Mouse (Mus musculus): ENCODE results near the gene Lrrc4.

Lrrc4 gene

DNA sequence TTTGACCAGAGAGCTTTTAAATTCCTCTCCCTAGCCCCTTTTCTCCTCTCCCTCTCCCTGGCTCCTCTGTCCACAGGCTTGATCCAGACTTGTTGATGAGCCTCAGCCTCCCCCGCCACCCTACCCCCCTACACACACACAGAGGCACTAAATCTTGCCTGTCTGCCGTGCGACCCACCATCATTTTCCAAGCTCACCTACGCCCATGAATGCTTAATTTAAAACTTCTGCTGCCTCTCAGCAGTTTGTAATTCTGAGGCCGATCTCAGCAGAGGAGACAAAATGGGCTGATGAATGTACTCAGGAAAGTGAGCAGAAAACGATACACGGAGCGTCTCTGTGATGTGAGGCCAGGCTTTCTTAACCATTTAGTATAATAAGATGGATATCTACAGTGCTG is 23.1 kb upstream of the Lrrc4 start:
- DNase-seq (ENCODE audit: low spot score in 2 of 2): no peak

DNA sequence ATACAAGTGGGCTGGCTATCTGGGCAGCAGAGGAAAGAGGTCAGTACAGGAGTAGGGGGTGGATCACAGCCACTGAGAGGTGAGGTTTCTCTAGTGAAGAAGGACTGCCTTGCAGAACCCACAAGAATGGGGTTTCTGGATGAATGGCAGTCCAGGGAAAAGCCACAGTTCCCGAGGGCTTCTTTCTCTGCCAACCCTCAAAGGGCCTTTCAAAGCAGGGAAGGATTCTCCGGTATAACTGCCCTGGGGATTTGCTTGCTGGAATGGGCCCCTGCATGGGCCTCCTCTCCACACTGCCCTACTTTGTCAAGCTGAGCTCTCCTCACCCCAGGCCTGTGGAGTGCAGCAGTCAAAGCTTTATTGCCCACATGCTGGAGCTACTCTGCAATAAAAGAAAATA is 22.1 kb upstream of the Lrrc4 start:
- DNase-seq (ENCODE audit: low spot score in 2 of 2): no peak

GRCm38 (mm10) chr6:28853164-28853563 is 21.6 kb upstream of the Lrrc4 start:
- no peak for DNase-seq (ENCODE audit: low spot score in 2 of 2)

- no peak for DNase-seq (ENCODE audit: low spot score in 2 of 2)
These were observed 20.8 kb upstream of the Lrrc4 start for GRCm38 (mm10) chr6:28852342-28852741.

DNA sequence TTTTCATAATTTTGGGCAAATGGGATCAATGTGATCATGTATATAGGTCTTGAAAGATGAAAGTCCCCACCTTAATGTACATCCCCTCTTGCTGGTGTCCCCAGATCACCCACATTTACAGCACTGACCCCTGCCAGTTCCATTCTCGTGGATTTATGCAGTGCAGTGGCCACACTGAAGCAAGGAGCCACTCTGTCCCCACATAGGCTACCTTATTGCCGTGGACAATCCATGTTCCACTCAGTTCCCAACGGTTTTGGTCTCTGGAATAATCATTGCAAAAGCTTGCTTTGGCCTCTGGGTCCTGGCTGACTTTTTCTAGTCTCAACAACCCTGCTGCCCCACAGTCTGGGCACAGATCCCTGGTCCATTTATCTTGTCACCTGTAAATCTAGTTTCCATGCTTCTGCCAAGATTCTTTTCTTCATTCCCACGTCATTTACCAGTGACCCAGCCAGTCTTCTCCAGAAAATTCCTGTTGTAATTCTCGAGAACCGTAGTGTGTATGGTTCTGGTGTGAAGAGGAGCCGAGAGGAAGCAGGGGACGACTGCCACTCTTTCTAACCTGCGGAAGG is 18.9 kb upstream of the Lrrc4 start:
- no peak for DNase-seq (ENCODE audit: low spot score in 2 of 2)

DNA sequence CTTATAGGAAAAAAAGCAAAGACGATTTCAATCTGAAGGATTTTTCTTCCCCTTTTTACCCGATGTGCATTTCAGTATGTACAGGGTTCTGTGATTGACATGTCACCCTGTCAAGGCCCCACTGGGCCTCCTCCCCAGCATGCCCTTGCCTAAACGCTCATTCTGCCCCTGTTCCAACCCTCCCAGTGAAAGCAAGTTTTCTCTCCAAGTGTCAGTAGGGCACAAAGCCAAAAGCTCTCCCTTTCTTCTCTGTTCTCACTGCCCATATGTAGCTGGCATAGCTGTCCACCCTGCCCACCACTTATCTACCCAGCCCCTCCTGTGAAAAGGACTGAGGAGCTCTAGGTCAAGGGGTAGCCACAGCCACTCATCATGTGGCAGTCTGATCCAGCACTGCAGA is 17.8 kb upstream of the Lrrc4 start:
- DNase-seq (ENCODE audit: low spot score in 2 of 2): no peak

DNA sequence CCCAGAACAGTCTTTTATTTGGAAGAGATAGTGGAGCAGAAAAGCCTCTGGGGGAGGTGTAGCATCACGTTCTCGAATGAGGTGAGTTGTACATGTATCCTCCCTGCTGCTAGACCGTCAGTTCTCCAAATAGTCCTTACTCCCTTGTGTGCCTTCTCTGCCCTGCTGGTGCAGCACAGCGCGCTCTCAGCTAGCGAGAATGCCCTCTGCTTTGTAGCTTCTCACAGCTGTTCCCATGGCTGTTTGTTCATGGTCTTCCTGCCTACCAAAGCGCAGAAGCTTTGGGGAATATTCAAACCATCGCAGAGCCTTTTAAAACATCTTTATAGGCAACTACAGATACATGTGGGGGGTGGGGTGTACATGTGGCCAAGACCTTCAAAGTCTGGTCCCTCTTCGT is 17.3 kb upstream of the Lrrc4 start:
- DNase-seq (ENCODE audit: low spot score in 2 of 2): no peak

DNA sequence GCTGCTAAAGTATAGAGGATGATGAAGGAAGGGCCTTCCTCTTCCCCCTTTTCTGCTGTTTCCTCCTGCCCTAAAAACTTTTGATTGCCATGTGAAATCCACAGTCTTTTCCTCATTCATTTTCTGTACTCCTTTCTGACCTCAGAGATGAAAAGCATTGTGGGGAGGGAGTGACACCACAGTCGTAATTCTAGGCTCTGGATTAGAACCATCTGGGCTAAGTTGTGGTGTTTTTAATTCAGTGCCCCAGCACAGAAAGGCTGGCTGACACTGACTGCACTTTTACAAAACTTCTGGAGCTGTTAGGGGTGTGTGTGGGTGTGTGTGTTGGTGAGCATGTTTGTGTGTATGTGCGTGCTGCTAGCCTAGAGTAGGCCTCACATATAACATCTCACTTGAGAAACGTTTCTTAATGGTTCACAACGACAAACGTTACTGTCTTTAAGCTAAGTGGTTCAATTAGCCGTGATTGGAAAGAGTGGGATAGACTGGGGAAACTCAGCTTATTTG is 16.8 kb upstream of the Lrrc4 start:
- DNase-seq (ENCODE audit: low spot score in 2 of 2): no peak

DNA sequence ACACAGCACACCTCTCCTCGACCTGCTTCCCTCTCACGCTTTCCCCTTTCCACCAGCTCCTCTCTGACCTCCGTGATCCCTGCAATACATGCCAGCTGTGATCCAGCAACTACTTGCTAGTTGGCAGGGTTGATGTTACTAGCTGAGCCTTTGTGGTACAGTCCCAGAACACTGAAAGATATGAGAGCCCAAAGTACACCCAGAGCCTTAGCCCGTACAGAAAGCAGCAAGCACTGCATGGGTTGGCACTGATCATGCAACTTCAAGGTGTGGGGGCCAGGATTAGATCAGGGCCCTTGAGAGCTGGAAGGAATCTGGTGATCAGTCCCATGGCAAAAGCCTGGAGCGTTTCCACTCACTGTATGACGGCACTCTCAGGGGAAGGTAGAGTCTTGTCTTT is 16.1 kb upstream of the Lrrc4 start:
- DNase-seq (ENCODE audit: low spot score in 2 of 2): no peak

DNA sequence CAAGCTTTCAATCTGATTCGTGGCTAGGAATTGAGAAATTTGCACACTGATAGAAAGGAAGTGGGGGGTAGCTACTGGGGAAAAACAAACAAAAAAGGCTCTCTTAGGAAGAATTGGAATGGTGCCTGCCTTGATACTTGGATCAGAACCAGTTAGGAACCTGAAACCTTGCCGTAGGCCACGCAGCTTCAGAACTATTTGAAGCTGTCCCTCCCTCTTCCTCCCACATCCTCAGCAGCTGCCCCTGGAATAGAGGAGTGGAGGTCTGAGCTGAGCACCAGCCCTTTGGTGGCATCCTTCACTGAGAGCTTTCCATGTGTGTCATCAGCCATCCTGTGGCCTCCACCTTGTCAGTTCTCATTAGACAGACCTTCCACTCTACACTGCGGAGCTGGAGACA is 14.1 kb upstream of the Lrrc4 start:
- DNase-seq (ENCODE audit: low spot score in 2 of 2): no peak

DNA sequence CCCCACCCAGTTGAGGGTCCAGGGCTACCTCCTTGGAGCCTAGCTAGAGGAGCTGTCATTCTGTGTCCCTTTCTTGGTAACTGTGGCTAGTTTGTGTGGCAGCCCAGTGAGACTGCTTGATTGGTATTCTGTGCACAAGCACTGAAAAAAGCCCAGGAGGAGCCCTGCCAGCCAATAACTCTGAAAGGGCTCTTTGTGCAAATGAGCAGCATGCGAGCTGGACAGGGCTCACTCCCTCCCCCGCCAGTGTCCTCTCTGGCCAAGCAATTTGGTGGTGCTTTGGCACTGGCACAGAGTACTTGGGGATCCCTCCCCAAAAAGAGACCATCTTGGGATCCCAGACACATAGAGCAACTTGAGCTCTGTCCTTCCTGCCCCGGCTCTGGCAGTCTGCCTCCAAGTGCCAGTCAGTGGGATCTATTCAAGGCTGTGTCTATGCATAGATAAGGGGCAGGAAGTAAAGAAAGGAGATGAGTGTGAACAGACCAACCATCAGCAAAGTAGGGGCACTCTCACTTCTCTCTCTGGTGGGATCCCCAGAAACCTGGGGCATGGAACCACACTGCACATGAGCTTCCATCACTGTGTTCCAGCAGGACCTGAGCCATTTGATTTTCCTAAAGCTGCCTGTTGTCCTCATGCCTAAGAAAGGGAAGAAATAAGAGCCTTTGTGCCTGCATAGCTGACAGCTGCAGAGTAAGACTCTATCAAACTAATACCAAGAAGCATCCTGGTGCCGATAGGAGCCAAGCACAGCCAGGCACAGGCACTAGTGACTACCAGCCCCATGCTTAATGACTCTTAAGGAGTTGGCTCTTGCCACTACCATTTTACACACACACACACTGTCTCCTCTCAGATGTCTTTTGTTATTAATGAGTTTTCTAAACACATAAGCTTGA is 11.1 kb upstream of the Lrrc4 start:
- peak in 1 of 2 experiments; percentile 44 for DNase-seq (ENCODE audit: low spot score in 2 of 2)

GRCm38 (mm10) chr6:28841569-28841968 is 10.0 kb upstream of the Lrrc4 start:
- DNase-seq (ENCODE audit: low spot score in 2 of 2): no peak

- no peak for DNase-seq (ENCODE audit: low spot score in 2 of 2)
These were observed 5.1 kb upstream of the Lrrc4 start for GRCm38 (mm10) chr6:28836600-28836999.

DNA sequence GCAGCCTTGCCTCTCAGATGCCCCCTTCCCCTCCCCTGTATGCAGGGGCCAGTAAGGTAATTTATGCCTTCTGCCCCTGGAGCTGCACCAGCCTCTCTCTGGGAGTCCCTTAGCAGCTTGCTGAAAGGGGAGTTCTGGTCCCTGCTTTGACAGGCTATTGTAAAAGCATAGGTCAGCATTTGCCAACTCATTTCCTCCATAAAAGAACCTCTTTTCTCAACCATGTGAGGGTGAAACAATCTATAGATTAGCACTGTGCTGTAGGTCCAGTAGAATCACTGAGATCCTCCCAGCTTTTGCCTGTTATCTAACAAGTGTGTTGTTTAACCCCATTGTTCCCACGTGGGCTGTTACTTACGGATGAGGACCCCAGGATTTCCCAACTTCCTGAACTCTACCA is 2.5 kb upstream of the Lrrc4 start:
- no peak for DNase-seq (ENCODE audit: low spot score in 2 of 2)

DNA sequence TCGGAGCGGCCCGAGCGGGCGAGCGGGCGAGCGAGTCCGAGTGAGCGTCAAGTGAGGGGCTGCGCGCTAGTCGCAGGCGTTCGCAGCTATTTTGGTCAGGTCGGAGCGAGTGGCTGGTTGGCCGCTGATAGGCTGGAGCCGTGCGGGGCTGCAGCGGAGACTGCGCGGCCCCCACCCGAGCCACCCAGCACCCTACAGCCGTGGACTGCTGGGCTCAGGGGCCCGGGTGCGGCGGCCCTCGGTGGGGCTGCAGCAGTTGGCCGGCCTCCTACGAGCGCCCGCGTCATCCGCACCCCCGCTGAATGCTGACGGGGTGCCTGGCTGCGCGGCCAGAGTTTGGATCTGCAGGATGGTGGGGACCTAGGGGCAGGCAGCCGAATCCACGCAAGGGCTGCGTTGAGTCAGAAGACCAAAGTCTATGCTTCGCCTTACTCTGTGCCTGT is 1.9 kb upstream of the Lrrc4 start:
- peak in 1 of 2 experiments; percentile 66 for DNase-seq (ENCODE audit: low spot score in 2 of 2)

DNA sequence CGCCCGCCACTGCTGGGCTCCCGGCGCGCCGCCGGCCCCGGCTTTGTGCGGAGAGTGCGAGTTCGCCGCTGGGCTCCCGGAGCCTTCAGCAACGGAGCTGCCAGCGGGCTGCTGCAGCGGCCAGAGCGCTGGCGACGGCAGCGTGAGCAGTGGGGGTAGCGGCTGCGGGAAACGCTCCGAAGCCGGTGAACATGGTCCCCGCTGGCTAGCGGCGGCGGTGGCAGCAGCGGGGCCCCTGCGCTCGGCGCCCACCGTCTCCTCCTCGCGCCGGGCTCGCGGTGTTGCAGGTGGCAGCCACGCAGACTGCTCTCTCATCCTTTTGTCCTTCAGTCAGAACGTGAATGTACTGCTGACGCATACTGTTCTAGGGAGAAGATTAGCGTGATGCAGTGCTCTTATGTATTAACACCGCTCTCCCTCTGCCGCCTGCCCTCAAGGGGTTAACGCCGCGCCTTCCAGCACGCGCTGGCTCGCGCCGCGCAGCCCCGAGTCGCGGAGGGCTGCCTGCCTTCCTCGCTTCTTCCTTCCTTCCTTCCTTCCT is 1.3 kb upstream of the Lrrc4 start:
- DNase-seq (ENCODE audit: low spot score in 2 of 2): peak in 1 of 2 experiments; percentile 45

DNA sequence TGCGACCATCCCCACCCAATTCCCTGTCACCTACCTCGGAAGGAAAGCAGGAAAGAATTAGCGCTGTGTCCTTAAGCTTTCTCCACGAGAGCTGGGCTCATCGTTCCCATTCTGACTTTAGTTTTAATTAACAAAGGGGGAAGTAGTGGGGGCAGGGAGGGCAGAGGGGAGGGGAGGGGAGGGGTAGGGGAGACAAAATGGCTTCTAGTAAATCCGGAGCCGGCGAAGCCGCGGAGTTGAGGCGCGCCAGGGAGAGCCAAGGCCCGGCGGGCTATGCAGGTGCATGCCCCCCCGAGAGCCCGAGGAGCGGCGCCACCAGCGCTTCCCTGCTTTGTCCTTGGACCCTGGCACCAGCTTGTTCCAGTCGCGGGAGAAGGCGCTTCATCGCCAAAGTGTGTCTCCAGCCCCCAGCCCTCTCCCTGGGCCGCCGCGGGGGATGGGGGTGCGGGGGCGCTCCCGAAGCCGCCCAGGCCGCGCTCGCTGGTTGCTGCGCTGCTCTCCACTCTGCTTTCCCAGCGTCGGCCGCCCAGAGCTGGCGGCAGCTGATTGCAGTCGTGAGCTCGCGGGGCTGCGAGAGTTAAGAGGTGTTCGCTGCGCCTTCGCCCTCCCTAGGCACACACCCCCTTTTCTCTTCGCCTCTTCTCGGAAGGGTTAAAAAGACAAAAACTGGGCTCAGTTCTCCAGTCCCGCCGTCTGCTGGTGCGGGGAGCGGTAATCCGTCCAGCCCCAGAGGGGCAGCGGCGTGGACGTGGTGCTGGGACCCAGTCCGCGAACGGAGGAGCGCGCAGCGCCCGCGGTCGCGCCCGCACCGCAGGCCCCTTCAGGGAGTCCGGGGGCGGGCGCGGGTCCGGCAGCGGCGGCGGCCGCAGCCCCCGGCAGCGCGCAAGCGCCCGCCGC is 555 bp upstream of the Lrrc4 start:
- peak in 1 of 2 experiments; percentile 39 for DNase-seq (ENCODE audit: low spot score in 2 of 2)

- DNase-seq (ENCODE audit: low spot score in 2 of 2): no peak
These were observed 1.2 kb downstream of the Lrrc4 start for GRCm38 (mm10) chr6:28830306-28830705.

GRCm38 (mm10) chr6:28828593-28828992 is 3.0 kb downstream of the Lrrc4 start:
- DNase-seq (ENCODE audit: low spot score in 2 of 2): peak in 1 of 2 experiments; percentile 60

GRCm38 (mm10) chr6:28827565-28827964 is 4.0 kb downstream of the Lrrc4 start:
- no peak for DNase-seq (ENCODE audit: low spot score in 2 of 2)

- DNase-seq (ENCODE audit: low spot score in 2 of 2): no peak
These were observed 4.7 kb downstream of the Lrrc4 start for GRCm38 (mm10) chr6:28826689-28827389.

Measured in frontal cortex, postnatal 25 days (tissue).